Mouse (Mus musculus) liver, embryonic 14.5 days (tissue): ENCODE data around the gene Vmn1r122. TPM values are rescaled to one million over a fixed set of nuclear protein-coding genes. Genes with fewer than 3 reads are reported as not detected.
"Not testable (repeated sequence)": the region's sequence is repeated elsewhere in the genome, so short reads cannot be mapped to it uniquely, and the experiment has no call there.

Experiments used
- ATAC-seq: fragments of 200-750 bp; cut with Nextera tagmentation; 2 replicates; pipeline ENCODE4 v1.8.0; 2017; ENCODE audit warnings: moderate number of reproducible peaks, mild to moderate bottlenecking, moderate library complexity; ENCODE audit not compliant: insufficient read depth
- DNase-seq, 3 experiments: peaks; one replicate each; pipeline ENCODE4 v3.0.0-alpha.2; 2012 to 2013; ENCODE audit warnings: low read depth in 3 of 3, low spot score in 3 of 3
- H3K27ac ChIP-seq: fragments of 300-500 bp; sonication (generic); 2 replicates; pipeline ENCODE4 v1.5.1; 2014; ENCODE audit warnings: moderate library complexity, mild to moderate bottlenecking, control low read depth, inconsistent platforms
- H3K27me3 ChIP-seq: fragments of 300-500 bp; sonication (generic); 2 replicates; pipeline ENCODE4 v1.6.1; 2014; ENCODE audit warnings: mild to moderate bottlenecking, low read length, moderate library complexity; ENCODE audit not compliant: control insufficient read depth, insufficient read depth
- H3K36me3 ChIP-seq: fragments of 300-500 bp; sonication (generic); replicated peaks from 2 replicates; pipeline ENCODE4 v1.6.1; 2014; ENCODE audit warnings: low read depth; ENCODE audit not compliant: control insufficient read depth, insufficient read depth
- H3K4me1 ChIP-seq, 2 experiments: fragments of 200-500 bp in 1 of 2; fragments of 300-500 bp in 1 of 2; sonication (generic) in 1 of 2; replicated peaks; 2 replicates each; pipeline ENCODE4 v1.6.1; 2012 to 2014; ENCODE audit warnings: antibody characterized with exemption in 1 of 2, inconsistent platforms in 1 of 2, low read length in 1 of 2; ENCODE audit not compliant: control insufficient read depth in 2 of 2, insufficient read depth in 2 of 2
- H3K4me2 ChIP-seq: fragments of 300-500 bp; sonication (generic); 2 replicates; pipeline ENCODE4 v1.6.1; 2014; ENCODE audit warnings: low read depth, mild to moderate bottlenecking, control low read depth, moderate library complexity
- H3K4me3 ChIP-seq, 2 experiments: fragments of 200-500 bp in 1 of 2; fragments of 300-500 bp in 1 of 2; sonication (generic) in 1 of 2; 2 replicates each; pipeline ENCODE4 v1.5.1; 2012 to 2014; ENCODE audit warnings: low read depth in 2 of 2, low read length in 2 of 2, mild to moderate bottlenecking in 2 of 2, control low read depth in 1 of 2, inconsistent platforms in 1 of 2, moderate library complexity in 1 of 2; ENCODE audit not compliant: insufficient read depth in 1 of 2
- H3K9ac ChIP-seq: fragments of 300-500 bp; sonication (generic); replicated peaks from 2 replicates; pipeline ENCODE4 v1.6.1; 2014; ENCODE audit warnings: mild to moderate bottlenecking, control low read depth, moderate library complexity
- H3K9me3 ChIP-seq: fragments of 300-500 bp; sonication (generic); 2 replicates; pipeline ENCODE4 v1.6.1; 2016; ENCODE audit warnings: low read length, mixed read lengths; ENCODE audit not compliant: control insufficient read depth
- WGBS: fragments of 180-500 bp; shearing (Covaris S2); extraction: QIAGEN DNeasy Blood & Tissue Kit; methylation state at CpG from one replicate; pipeline ENCODE4 v1.1.7; 2014; ENCODE audit not compliant: insufficient replicate concordance; 5-methylcytosine and 5-hydroxymethylcytosine counted together
- polyA plus RNA-seq, 2 experiments: library from polyadenylated mRNA; depleted of rRNA in 1 of 2; stranded (reverse) in 1 of 2; unstranded in 1 of 2; fragments of >200 nt; fragmentation: Nextera tagmentation in 1 of 2; extraction: Ambion mirVana in 1 of 2; gene quantifications; 2 replicates each; pipeline versions ENCODE4 v1.2.1 to v1.2.3; 2012 to 2014

Gene Vmn1r122
- polyA plus RNA-seq (2012; rRNA removed), result not detected in 2 replicates
- polyA plus RNA-seq (2014; fragmentation: Nextera tagmentation; extraction: Ambion mirVana), result not detected in 2 replicates

DNA sequence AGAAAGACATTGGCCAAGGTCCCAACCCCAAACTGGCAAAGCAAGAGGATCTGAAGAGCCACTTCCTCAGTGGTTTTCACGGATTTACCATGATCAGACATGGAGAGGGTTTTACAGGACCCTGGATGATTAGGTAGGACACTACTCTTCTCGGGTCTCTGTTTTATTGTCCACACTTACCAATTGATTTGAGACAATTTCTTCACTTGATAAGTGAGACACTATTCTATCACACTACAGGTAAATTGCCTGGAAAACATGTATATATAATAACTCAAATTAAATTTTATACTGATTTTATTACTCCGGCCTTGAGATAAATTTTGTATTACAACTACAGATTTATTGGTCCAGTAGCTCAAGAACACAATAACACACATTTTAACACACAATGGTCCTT is at the start of gene Vmn1r122:
Gene Vmn1r122 (minus strand): TSS at position 101 of the 400 bp plus-strand sequence.
- not testable (repeated sequence) for H3K4me1 ChIP-seq, DNase-seq, H3K9ac ChIP-seq, H3K4me3 ChIP-seq, H3K9me3 ChIP-seq, H3K27ac ChIP-seq, H3K27me3 ChIP-seq, ATAC-seq, H3K36me3 ChIP-seq, H3K4me2 ChIP-seq
- 27% methylated on average over 2 of the region's 3 CpGs for WGBS

GRCm38 (mm10) chr7:21161885-21162284 is 28.0 kb upstream of the Vmn1r122 start, which contains the start of gene Vmn1r123:
Gene Vmn1r123 (plus strand): TSS chr7:21162185.
- not testable (repeated sequence) for H3K9ac ChIP-seq, ATAC-seq, H3K4me1 ChIP-seq, H3K4me3 ChIP-seq, H3K27ac ChIP-seq, DNase-seq, H3K27me3 ChIP-seq, H3K9me3 ChIP-seq, H3K36me3 ChIP-seq, H3K4me2 ChIP-seq
- WGBS, result 29% methylated on average over 1 of the region's 3 CpGs

DNA sequence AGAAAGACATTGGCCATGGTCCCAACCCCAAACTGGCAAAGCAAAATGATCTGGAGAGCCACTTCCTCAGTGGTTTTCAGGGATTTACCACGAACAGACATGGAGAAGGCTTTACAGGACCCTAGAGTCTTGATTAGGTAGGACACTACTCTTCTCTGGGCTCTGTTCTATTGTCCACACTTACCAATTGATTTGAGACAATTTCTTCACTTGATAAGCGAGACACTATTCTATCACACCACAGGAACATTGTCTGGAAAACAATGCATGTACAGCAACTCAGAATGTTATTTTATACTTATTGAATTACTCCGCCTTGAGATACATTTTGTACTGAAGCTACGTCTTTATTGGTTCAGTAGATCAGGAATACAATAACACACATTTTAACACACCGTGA is 35.5 kb downstream of the Vmn1r122 start, which contains the start of gene Vmn1r121:
Gene Vmn1r121 (minus strand): TSS at position 101 of the 400 bp plus-strand sequence.
- 54% methylated on average over 4 of the region's 5 CpGs for WGBS
- DNase-seq, H3K27ac ChIP-seq, H3K9ac ChIP-seq, H3K27me3 ChIP-seq, H3K9me3 ChIP-seq, H3K4me3 ChIP-seq, H3K36me3 ChIP-seq, ATAC-seq, H3K4me2 ChIP-seq, H3K4me1 ChIP-seq: not testable (repeated sequence)

Other genes starting within 250 kb of the Vmn1r122 start
- gene Vmn1r118, start 221.8 kb downstream of the Vmn1r122 start, polyA plus RNA-seq (2012; rRNA removed), result not detected in 2 replicates
- not detected in 2 replicates for gene Vmn1r118, start 221.8 kb downstream of the Vmn1r122 start, polyA plus RNA-seq (2014; fragmentation: Nextera tagmentation; extraction: Ambion mirVana)
- not detected in 2 replicates for gene Vmn1r119, start 121.7 kb downstream of the Vmn1r122 start, polyA plus RNA-seq (2012; rRNA removed)
- not detected in 2 replicates for gene Vmn1r119, start 121.7 kb downstream of the Vmn1r122 start, polyA plus RNA-seq (2014; fragmentation: Nextera tagmentation; extraction: Ambion mirVana)
- not detected in 2 replicates for gene Vmn1r120, start 80.3 kb downstream of the Vmn1r122 start, polyA plus RNA-seq (2012; rRNA removed)
- gene Vmn1r120, start 80.3 kb downstream of the Vmn1r122 start, polyA plus RNA-seq (2014; fragmentation: Nextera tagmentation; extraction: Ambion mirVana), result not detected in 2 replicates
- not detected in 2 replicates for gene Vmn1r121, start 35.6 kb downstream of the Vmn1r122 start, polyA plus RNA-seq (2012; rRNA removed)
- gene Vmn1r121, start 35.6 kb downstream of the Vmn1r122 start, polyA plus RNA-seq (2014; fragmentation: Nextera tagmentation; extraction: Ambion mirVana), result not detected in 2 replicates
- gene Vmn1r123, start 28.1 kb upstream of the Vmn1r122 start, polyA plus RNA-seq (2012; rRNA removed), result not detected in 2 replicates
- gene Vmn1r123, start 28.1 kb upstream of the Vmn1r122 start, polyA plus RNA-seq (2014; fragmentation: Nextera tagmentation; extraction: Ambion mirVana), result not detected in 2 replicates
- not detected in 2 replicates for gene Gm5157, start 56.3 kb upstream of the Vmn1r122 start, polyA plus RNA-seq (2012; rRNA removed)
- not detected in 2 replicates for gene Gm5157, start 56.3 kb upstream of the Vmn1r122 start, polyA plus RNA-seq (2014; fragmentation: Nextera tagmentation; extraction: Ambion mirVana)
- gene Vmn1r124, start 126.5 kb upstream of the Vmn1r122 start, polyA plus RNA-seq (2012; rRNA removed), result not detected in 2 replicates
- not detected in 2 replicates for gene Vmn1r124, start 126.5 kb upstream of the Vmn1r122 start, polyA plus RNA-seq (2014; fragmentation: Nextera tagmentation; extraction: Ambion mirVana)
- gene Vmn1r125, start 138.1 kb upstream of the Vmn1r122 start, polyA plus RNA-seq (2012; rRNA removed), result not detected in 2 replicates
- not detected in 2 replicates for gene Vmn1r125, start 138.1 kb upstream of the Vmn1r122 start, polyA plus RNA-seq (2014; fragmentation: Nextera tagmentation; extraction: Ambion mirVana)
- not detected in 2 replicates for gene Vmn1r126, start 167.3 kb upstream of the Vmn1r122 start, polyA plus RNA-seq (2012; rRNA removed)
- gene Vmn1r126, start 167.3 kb upstream of the Vmn1r122 start, polyA plus RNA-seq (2014; fragmentation: Nextera tagmentation; extraction: Ambion mirVana), result not detected in 2 replicates
- gene Vmn1r127, start 185.7 kb upstream of the Vmn1r122 start, polyA plus RNA-seq (2012; rRNA removed), result not detected in 2 replicates
- gene Vmn1r127, start 185.7 kb upstream of the Vmn1r122 start, polyA plus RNA-seq (2014; fragmentation: Nextera tagmentation; extraction: Ambion mirVana), result not detected in 2 replicates
- not detected in 2 replicates for gene Vmn1r128, start 215.2 kb upstream of the Vmn1r122 start, polyA plus RNA-seq (2012; rRNA removed)
- gene Vmn1r128, start 215.2 kb upstream of the Vmn1r122 start, polyA plus RNA-seq (2014; fragmentation: Nextera tagmentation; extraction: Ambion mirVana), result not detected in 2 replicates
- not detected in 2 replicates for gene Vmn1r129, start 227.2 kb upstream of the Vmn1r122 start, polyA plus RNA-seq (2012; rRNA removed)
- gene Vmn1r129, start 227.2 kb upstream of the Vmn1r122 start, polyA plus RNA-seq (2014; fragmentation: Nextera tagmentation; extraction: Ambion mirVana), result not detected in 2 replicates